Mouse (Mus musculus): ENCODE data around the gene Mark3. TPM values are rescaled to one million over a fixed set of nuclear protein-coding genes. Genes with fewer than 3 reads are reported as not detected.

The Mark3 gene
- total and polyA plus RNA-seq, 3 experiments, result 34.3 to 51.2 (median 40.2) TPM

- Histone ChIP-seq H3K4me3 (replicated peaks in 1 of 3; ENCODE audit: low read depth in 2 of 3, low read length in 2 of 3, poor library complexity in 1 of 3) (no peak overlapping the region), H3K4me1 (ENCODE audit: control insufficient read depth in 1 of 2, insufficient read depth in 2 of 2) (peaks cover 9 to 37% of the 10 kb centered on the region in 2 experiments), H3K27ac (ENCODE audit: insufficient read depth, low read depth) (no peak overlapping the region), H3K36me3 (replicated peaks in 1 of 2; ENCODE audit: control insufficient read depth in 1 of 2, insufficient read depth in 1 of 2, low read length in 1 of 2) (peaks cover 40 to 72% of the 10 kb centered on the region in 2 experiments), H3K9me3 (replicated peaks; ENCODE audit: low read length) (no peaks in the 10 kb centered on the region), H3K9ac (ENCODE audit: insufficient read depth, low read depth) (no peak overlapping the region), H3K79me2 (replicated peaks; ENCODE audit: control insufficient read depth, extremely low read depth, insufficient read depth, poor library complexity, severe bottlenecking) (peaks cover 21% of the 10 kb centered on the region), H3K4me2 (ENCODE audit: insufficient read depth, low read depth, poor library complexity, severe bottlenecking) (no peak overlapping the region), H3K27me3 (replicated peaks) (no peaks in the 10 kb centered on the region)
- no peak for TF ChIP-seq MXI1 (IDR thresholded peaks at IDR 0.05; ENCODE audit: low read depth, low read length)
- TF ChIP-seq ETS1 (conservative IDR thresholded peaks at IDR 0.05; ENCODE audit: low read depth, low read length), result no peak
- TF ChIP-seq NRF1 (IDR thresholded peaks at IDR 0.05; ENCODE audit: low read depth, low read length), result no peak
- TF ChIP-seq ZC3H11A (IDR thresholded peaks at IDR 0.05; ENCODE audit: low read depth, low read length), result no peak
- no peak for TF ChIP-seq ZMIZ1 (IDR thresholded peaks at IDR 0.05; ENCODE audit: low read depth, low read length)
- TF ChIP-seq SIN3A (IDR thresholded peaks at IDR 0.05; ENCODE audit: low read length), result no peak
- TF ChIP-seq USF2 (conservative IDR thresholded peaks at IDR 0.05; ENCODE audit: low read depth, low read length), result no peak
- TF ChIP-seq CHD2 (IDR thresholded peaks at IDR 0.05; ENCODE audit: low read length), result no peak
- TF ChIP-seq PAX5 (IDR thresholded peaks at IDR 0.05; ENCODE audit: low read length), result no peak
- no peak for TF ChIP-seq HCFC1 (IDR thresholded peaks at IDR 0.05; ENCODE audit: low read depth, low read length)
- no peak for TF ChIP-seq CHD1 (IDR thresholded peaks at IDR 0.05; ENCODE audit: low read depth, low read length)
- no peak for TF ChIP-seq MYC (IDR thresholded peaks at IDR 0.05; ENCODE audit: low read depth, low read length)
- TF ChIP-seq MEF2A (IDR thresholded peaks at IDR 0.05; ENCODE audit: borderline replicate concordance, low read depth, low read length), result no peak
- TF ChIP-seq NELFE (IDR thresholded peaks at IDR 0.05; ENCODE audit: low read depth, low read length), result no peak
- dilution Hi-C loops (cut with MboI; ENCODE audit: extremely low pct_ligation_motif_present, extremely low pct_unique_long_range_greater_than_20kb, low sequenced_read_pairs) (no loop called here), in situ Hi-C loops (cut with MboI; ENCODE audit: low pct_ligation_motif_present, low pct_unique_long_range_greater_than_20kb, low sequenced_read_pairs) (no loop called here)
- no peak for DNase-seq (ENCODE audit: extremely low read depth)
Observed at GRCm38 (mm10) chr12:111682806-111683205, 108.5 kb downstream of the Mark3 start.

- no peaks in the 10 kb centered on the region for H3K27me3 ChIP-seq (replicated peaks)
- no peak overlapping the region for H3K4me3 ChIP-seq (replicated peaks in 1 of 3; ENCODE audit: low read depth in 2 of 3, low read length in 2 of 3, poor library complexity in 1 of 3)
- H3K4me1 ChIP-seq (ENCODE audit: control insufficient read depth in 1 of 2, insufficient read depth in 2 of 2), result peaks cover 0 to 19% of the 10 kb centered on the region in 2 experiments; a peak in 2 of 4 replicates
- DNase-seq (ENCODE audit: extremely low read depth), result no peak
- dilution Hi-C loops (cut with MboI; ENCODE audit: extremely low pct_ligation_motif_present, extremely low pct_unique_long_range_greater_than_20kb, low sequenced_read_pairs), result no loop called here
- H3K4me2 ChIP-seq (ENCODE audit: insufficient read depth, low read depth, poor library complexity, severe bottlenecking), result no peak overlapping the region
- TF ChIP-seq TBP (conservative IDR thresholded peaks at IDR 0.05; ENCODE audit: low read depth, low read length) (no peak), RCOR1 (conservative IDR thresholded peaks at IDR 0.05; ENCODE audit: low read depth, low read length) (no peak), BHLHE40 (IDR thresholded peaks at IDR 0.05; ENCODE audit: low read depth, low read length) (no peak), NELFE (IDR thresholded peaks at IDR 0.05; ENCODE audit: low read depth, low read length) (no peak), POLR2AphosphoS2 (IDR thresholded peaks at IDR 0.05; ENCODE audit: low read depth, low read length) (no peak), MEF2A (IDR thresholded peaks at IDR 0.05; ENCODE audit: borderline replicate concordance, low read depth, low read length) (no peak), ZNF384 (IDR thresholded peaks at IDR 0.05; ENCODE audit: low read depth, low read length) (no peak), RAD21 (IDR thresholded peaks at IDR 0.05; ENCODE audit: low read depth, low read length) (no peak), MXI1 (IDR thresholded peaks at IDR 0.05; ENCODE audit: low read depth, low read length) (no peak), ZC3H11A (IDR thresholded peaks at IDR 0.05; ENCODE audit: low read depth, low read length) (no peak), JUN (IDR thresholded peaks at IDR 0.05; ENCODE audit: insufficient read depth, low read depth, low read length) (no peak), UBTF (IDR thresholded peaks at IDR 0.05; ENCODE audit: low read depth, low read length) (no peak), CTCF (conservative IDR thresholded peaks at IDR 0.05 in 1 of 2, IDR thresholded peaks at IDR 0.05 in 1 of 2; ENCODE audit: low read depth in 2 of 2, low read length in 2 of 2) (no peak), PAX5 (IDR thresholded peaks at IDR 0.05; ENCODE audit: low read length) (no peak), EP300 (IDR thresholded peaks at IDR 0.05; ENCODE audit: low read length) (no peak)
- in situ Hi-C loops (cut with MboI; ENCODE audit: low pct_ligation_motif_present, low pct_unique_long_range_greater_than_20kb, low sequenced_read_pairs), result no loop called here
- peaks cover 28 to 46% of the 10 kb centered on the region in 2 experiments for H3K36me3 ChIP-seq (replicated peaks in 1 of 2; ENCODE audit: control insufficient read depth in 1 of 2, insufficient read depth in 1 of 2, low read length in 1 of 2)
- no peak overlapping the region for H3K27ac ChIP-seq (ENCODE audit: insufficient read depth, low read depth)
- no peak overlapping the region for H3K9ac ChIP-seq (ENCODE audit: insufficient read depth, low read depth)
- H3K9me3 ChIP-seq (replicated peaks; ENCODE audit: low read length), result no peaks in the 10 kb centered on the region
- no peaks in the 10 kb centered on the region for H3K79me2 ChIP-seq (replicated peaks; ENCODE audit: control insufficient read depth, extremely low read depth, insufficient read depth, poor library complexity, severe bottlenecking)
Observed at GRCm38 (mm10) chr12:111686390-111686789, 112.1 kb downstream of the Mark3 start.
